Mouse (Mus musculus) thymus, postnatal 4 days (tissue): ENCODE measurements at regions not wholly inside any gene's neighbourhood (a gene's known extent, or its start where the extent isn't known, plus 50 kb on each side); places are given as distances from the start of the nearest gene placed in this dataset.

ENCODE experiments used
- DNase-seq: peaks from one replicate; pipeline ENCODE4 v3.0.0; 2021

DNA sequence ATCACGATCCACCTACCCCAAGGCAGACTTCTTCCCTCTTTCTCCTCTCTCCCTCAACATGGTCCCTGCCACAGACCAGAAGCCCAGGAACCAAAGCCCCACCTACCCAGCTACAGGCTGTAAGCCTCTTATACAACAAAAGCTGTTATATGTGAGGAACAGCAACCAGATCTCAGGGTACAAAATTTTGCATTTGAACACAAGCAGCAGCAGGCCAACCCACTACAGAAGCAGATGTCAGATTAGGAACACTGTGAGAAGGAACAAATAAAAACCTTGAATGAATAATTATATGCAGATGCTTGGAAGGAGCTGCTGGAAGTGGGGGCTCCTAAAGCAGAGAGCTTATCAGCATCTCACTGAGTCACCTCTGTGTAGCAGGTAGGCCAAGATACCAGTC lies 444.8 kb downstream of the Tox3 start:
- no peak for DNase-seq

DNA sequence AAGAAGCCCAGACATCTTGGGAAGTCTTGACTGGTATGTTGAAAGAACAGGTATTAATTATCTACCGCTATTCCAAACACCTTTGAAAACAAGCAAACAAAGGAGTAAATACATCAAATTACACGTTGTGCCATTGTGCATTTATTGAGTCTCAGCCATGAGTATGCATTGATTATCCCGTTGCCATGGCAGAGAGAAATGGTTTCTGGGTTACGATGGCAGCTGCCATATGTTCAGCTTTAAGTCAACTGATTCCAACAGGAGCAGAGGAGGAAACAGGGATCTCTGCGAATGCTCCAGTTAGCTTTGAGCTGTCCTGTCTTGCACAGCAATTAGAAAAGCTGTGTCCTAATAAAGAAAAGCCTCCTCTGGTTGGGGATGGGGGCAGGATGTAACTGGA lies 475.4 kb downstream of the Tox3 start:
- no peak for DNase-seq

DNA sequence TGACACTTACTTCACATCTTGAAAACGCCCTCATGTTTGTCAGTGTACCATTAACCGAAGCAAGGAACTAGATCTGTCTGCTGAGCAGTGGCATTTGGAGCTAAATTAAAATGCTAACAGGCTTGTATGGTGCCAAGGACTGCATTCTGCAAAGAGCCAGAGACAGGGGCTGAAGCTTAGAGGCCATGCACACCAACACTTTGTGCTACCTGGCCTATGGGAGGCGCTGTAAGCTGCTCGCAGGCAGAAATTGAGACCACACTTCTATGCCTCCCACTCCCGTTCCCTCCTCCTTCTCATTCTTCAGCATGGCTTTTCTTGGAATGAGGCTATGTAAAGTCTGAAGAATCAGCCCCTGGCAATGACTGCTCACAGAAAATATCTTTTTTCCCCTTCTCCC lies 476.2 kb downstream of the Tox3 start:
- no peak for DNase-seq

- DNase-seq, result no peak
Measured at GRCm38 (mm10) chr8:89859813-89860212, 488.3 kb downstream of the Tox3 start.

- DNase-seq, result no peak
Measured at GRCm38 (mm10) chr8:89858706-89859385, 489.3 kb downstream of the Tox3 start.

DNA sequence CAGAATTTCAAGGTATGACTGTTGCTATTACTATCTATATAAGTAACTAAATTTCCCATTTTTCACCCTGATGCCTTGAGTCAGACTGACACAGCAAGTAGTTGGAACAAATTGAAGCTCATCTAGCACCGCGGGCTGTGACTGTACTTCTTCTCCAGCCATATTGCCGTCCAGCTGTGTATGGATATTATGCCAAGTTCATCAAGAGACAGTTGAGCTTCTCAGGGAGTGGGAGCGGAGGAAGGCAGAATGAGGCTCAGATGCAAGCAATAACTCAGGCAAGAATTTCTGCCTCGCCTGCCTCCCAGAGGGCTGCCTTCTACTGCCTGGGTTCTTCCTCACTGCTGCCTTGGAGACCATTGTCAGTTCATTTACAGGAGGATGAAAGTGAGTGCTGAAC lies 492.6 kb downstream of the Tox3 start:
- DNase-seq, result no peak

- peak; percentile 9 for DNase-seq
Measured at GRCm38 (mm10) chr8:89850209-89850796, 497.8 kb downstream of the Tox3 start.

- DNase-seq, result no peak
Measured at GRCm38 (mm10) chr8:89849416-89850208, 498.5 kb downstream of the Tox3 start.

- no peak for DNase-seq
Measured at GRCm38 (mm10) chr8:89838494-89838893, 509.6 kb downstream of the Tox3 start.

GRCm38 (mm10) chr8:89833715-89834114 lies 514.4 kb downstream of the Tox3 start:
- DNase-seq, result no peak

DNA sequence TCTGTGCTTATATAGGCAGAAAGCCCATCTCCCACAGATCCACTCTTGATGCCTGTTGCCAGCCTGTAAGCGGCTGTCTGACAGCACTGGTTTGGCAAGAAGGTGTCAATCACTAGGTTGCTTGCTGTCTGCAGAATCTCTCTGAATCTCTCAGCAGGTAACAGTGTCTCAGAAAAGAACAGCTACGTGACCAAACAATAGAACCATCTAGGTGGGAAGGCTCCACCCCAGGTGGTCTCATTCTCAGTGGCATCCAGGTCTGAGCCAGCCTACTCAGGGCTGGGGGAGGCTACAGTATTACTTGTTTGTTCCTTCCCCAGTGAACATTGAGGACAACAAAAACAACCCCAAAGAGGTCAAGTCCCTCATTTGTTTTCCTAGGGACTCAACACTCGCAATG lies 523.6 kb downstream of the Tox3 start:
- DNase-seq, result no peak

GRCm38 (mm10) chr8:89823631-89824030 lies 524.5 kb downstream of the Tox3 start:
- no peak for DNase-seq

DNA sequence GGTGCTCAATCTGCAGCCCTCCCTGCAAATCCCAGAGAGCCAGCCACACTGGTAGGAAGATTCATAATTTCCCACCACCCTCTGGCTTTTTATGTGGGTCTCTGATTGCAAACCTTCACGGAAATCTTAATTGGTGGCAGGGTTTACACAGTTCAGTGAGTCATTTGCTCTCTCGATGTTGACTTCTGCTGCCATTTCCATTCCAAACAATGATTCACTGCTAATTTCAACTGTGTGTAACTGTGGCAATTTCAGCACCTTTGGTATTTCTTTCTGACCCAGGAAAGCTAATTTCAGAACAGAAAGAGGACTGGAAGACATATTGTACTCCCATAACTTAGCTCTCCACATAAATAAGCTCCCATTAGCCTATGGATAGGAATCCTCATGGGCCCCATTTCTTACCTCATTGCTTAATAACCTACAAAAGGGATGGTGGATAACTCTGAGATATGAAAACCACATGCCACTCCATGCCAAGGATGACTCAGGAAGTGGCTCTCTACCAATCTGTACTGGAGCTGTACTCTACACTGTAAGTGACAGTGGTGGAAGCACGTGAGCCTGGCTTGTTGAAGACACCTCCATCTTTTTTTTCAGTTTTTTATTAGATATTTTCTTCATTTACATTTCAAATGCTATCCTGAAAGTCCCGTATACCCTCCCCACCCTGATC lies 536.0 kb downstream of the Tox3 start:
- no peak for DNase-seq

GRCm38 (mm10) chr8:89788296-89788695 lies 559.8 kb downstream of the Tox3 start:
- no peak for DNase-seq

- DNase-seq, result no peak
Measured at GRCm38 (mm10) chr8:89787050-89787905, 560.9 kb downstream of the Tox3 start.

DNA sequence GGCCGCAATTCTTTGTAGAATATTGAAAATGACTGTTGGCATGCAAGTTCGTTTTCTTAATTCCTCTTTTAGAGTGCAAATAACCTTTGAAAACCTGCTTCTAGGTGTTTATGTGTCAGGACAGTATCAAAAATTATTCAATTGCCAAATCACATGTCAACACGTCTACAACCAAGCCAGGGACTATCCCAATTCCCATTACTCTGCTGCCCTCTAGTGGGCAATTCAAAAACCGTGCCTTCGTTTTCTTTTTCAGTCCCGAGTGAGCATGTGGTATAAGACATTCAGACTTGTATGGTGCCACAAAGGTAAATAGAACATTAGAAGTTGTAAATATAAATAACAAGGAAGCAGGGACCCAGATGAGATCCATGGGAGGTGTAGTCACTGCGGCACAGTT lies 563.1 kb downstream of the Tox3 start:
- DNase-seq, result peak; percentile 60

- DNase-seq, result no peak
Measured at GRCm38 (mm10) chr8:89783311-89783710, 564.8 kb downstream of the Tox3 start.

DNA sequence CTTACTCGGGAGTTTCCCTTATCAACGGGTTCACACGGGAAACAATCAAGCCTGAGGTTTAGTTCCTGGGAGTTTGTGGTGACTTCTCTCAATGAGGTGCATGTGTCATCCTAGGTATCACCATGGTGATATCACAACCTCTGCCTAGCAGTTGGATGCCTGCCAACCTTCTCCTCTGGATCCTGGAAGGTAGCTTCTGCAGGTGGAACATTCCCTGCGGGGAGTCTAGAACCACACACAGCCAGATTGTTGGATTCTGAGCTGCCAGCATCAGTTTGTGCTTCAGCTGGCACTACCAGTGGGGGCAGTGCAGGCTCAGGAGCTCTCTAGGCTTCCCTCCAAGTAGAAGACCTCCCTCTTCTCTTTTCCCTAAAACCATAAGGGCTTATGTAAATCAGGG lies 581.8 kb downstream of the Tox3 start:
- DNase-seq, result no peak

DNA sequence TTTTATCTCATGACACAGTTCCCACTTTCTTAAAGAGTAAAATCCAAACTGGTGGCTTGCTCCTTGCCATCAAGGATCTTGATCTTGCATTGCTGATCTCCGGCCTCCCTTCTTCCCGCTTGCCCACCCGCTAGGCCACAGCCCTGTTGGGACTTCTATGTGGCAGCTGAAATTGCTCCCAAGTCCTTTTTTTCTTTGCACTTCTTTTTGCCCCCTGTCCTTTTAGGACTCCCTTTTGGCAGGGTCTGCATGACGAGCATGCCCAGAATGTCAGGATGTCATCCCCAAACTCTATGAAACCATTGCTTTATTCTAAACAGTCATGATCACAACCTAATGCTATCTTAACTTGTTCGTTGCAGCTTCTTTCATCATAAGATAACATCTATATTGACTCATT lies 588.6 kb downstream of the Tox3 start:
- DNase-seq, result no peak

DNA sequence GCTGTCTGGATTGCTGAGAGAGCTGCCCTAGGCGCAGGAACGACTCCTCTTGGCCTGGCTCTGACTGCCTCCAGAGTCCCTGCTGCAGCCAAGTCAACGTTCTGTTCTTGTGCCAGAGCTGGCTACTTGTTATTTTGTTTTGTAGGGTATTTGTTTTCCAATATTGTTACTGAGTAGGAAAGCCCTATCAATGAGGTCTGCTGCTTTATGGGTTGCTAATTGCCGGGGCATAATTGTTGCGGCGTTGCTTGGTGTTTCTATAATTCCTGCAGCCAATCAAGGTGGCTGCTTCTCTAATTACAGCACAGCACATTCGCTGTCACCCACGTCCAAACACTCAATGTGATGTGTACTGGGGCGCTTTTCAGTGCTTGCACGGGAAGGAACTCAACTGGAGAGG lies 589.4 kb downstream of the Tox3 start:
- no peak for DNase-seq

GRCm38 (mm10) chr8:89755951-89756350 lies 592.2 kb downstream of the Tox3 start:
- DNase-seq, result no peak

DNA sequence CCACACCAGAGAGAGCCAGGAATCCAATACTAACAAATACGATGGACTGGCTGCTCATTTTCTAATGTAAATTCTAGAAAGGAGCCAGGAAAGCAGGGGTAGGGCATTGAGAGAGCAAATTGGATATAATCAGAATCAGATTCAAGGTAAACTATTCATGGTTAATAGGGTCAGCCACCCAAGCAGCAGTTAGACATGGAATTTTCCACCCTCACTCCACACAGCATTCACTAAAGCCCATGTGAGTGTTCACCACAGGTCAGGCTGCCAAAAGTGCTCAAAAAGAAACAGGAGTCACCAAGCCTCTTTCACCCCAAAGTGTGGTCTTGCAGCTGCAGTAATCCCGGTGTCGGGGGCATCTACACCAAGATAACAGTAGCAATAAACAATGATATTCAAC lies 596.9 kb downstream of the Tox3 start:
- DNase-seq, result no peak

DNA sequence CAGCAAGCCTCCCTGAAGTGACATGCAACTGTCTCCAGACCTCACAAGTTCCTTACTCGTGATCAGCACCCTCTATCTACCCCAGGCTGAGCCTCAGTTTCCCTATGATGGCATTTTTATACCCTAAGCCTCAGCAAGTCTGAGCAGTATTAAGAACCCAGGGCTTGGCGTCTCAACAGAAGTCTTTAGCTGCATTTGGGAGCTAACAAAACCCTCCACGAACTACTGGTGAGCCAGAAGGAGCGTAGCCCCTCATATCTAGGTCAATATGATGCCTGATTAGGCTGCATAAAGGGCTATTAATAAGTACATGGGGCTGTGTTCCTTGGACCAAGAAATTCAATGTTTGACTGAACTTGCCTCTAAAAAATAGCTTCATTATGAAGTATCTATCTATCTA lies 600.4 kb downstream of the Tox3 start:
- no peak for DNase-seq
